Mouse (Mus musculus) kidney, adult 2 months (tissue): Measurements from ENCODE around the gene Kif26b. TPM values are rescaled to one million over a fixed set of nuclear protein-coding genes. Genes with fewer than 3 reads are reported as not detected.
A peak's percentile ranks its signal among the peaks of the same experiment; 100 is the strongest.

Source experiments
- DNase-seq: peaks from one replicate; pipeline ENCODE4 v3.0.0; 2021
- H3K27ac ChIP-seq: fragments of 200-500 bp; 2 replicates; pipeline ENCODE4 v1.5.1; 2012; ENCODE audit warnings: low read depth, low read length, control low read depth, inconsistent platforms; ENCODE audit not compliant: insufficient read depth
- H3K27me3 ChIP-seq: fragments of 200-500 bp; replicated peaks from 2 replicates; pipeline ENCODE4 v1.6.1; 2012; ENCODE audit warnings: mild to moderate bottlenecking, moderate library complexity, low read length, inconsistent platforms; ENCODE audit not compliant: control insufficient read depth, insufficient read depth
- H3K36me3 ChIP-seq: fragments of 200-500 bp; 2 replicates; pipeline ENCODE4 v1.6.1; 2012; ENCODE audit warnings: mild to moderate bottlenecking, moderate library complexity, low read length, inconsistent platforms; ENCODE audit not compliant: control insufficient read depth, insufficient read depth
- H3K4me1 ChIP-seq: fragments of 200-500 bp; 2 replicates; pipeline ENCODE4 v1.6.1; 2011; ENCODE audit warnings: low read length; ENCODE audit not compliant: control insufficient read depth, insufficient read depth
- H3K4me3 ChIP-seq: fragments of 200-500 bp; 2 replicates; pipeline ENCODE4 v1.5.1; 2011; ENCODE audit warnings: mild to moderate bottlenecking, low read depth, low read length, control low read depth; ENCODE audit not compliant: insufficient read depth
- CTCF ChIP-seq: fragments of 200-500 bp; conservative IDR thresholded peaks from 2 replicates; pipeline ENCODE4 v1.5.1; 2011; ENCODE audit warnings: low read depth, mild to moderate bottlenecking, control low read depth, low read length, moderate library complexity, mixed read lengths; ENCODE audit not compliant: insufficient read depth, insufficient read length
- POLR2A ChIP-seq: fragments of 200-500 bp; IDR thresholded peaks from one replicate; pipeline ENCODE4 v1.6.1; 2011; ENCODE audit warnings: low read depth, low read length, control low read depth
- WGBS: fragments of 180-500 bp; shearing (Covaris S2); methylation state at CpG from one replicate; pipeline ENCODE4 v1.1.7; 2018; 5-methylcytosine and 5-hydroxymethylcytosine counted together
- polyA plus RNA-seq: library from polyadenylated mRNA; depleted of rRNA; stranded (reverse); fragments of >200 nt; gene quantifications from 2 replicates; pipeline ENCODE4 v1.2.3, GENCODE M21; 2012

The Kif26b gene
- polyA plus RNA-seq, 1 experiment, result 0.97 TPM

DNA sequence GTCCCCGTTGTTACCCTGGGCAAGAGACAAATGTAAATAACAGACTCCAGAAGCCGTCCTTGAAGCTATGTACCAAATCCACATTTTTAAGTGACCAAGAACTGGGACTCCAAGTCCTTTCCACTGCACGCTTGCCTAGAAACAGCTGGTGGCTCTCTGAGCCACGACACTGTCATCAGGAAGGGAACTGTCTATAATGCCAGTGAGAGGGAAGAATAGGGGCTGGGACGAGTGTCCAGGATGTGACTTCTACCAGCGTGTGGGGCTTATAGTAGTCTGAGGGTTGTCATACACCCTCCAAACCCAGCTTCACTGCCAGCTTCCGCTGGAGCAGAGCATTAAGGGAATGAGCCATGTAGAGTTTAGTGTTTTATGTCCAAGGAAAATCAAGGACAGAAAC is 138.9 kb downstream of the Kif26b start:
- no peaks in the 10 kb centered on the region for H3K36me3 ChIP-seq
- DNase-seq, result no peak
- TF ChIP-seq CTCF (no peak), POLR2A (no peak)
- no peaks in the 10 kb centered on the region for H3K4me1 ChIP-seq
- H3K27me3 ChIP-seq, result no peaks in the 10 kb centered on the region
- WGBS, result 77% methylated on average over 7 of the region's 7 CpGs
- no peak overlapping the region for H3K27ac ChIP-seq
- no peak overlapping the region for H3K4me3 ChIP-seq

DNA sequence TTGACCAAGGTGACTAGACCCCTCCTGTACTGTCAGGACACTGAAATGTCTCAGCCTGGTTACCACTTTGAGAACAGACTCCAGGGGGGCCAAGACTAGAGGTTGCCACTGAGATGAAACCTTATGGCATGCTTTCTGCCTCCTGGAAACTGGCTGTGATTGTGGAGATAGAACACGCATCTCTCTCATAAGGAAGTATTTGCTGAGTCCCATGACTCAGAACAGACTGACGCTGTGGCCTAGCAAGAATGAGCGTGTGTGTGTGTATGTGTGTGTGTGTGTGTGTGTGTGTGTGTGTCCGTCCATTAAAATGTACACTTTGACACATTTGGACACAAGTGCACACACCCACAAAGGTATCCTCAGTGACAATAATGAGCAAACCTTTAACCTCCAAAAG is 140.0 kb downstream of the Kif26b start:
- Histone ChIP-seq H3K4me3 (no peak overlapping the region), H3K27me3 (no peaks in the 10 kb centered on the region), H3K4me1 (no peaks in the 10 kb centered on the region), H3K36me3 (no peaks in the 10 kb centered on the region), H3K27ac (peak overlapping the region; percentile 80; the same call in 1 of the 2 replicates)
- WGBS, result 91% methylated on average over 4 of the region's 4 CpGs
- DNase-seq, result peak; percentile 26
- no peak for TF ChIP-seq POLR2A
- no peak for TF ChIP-seq CTCF

DNA sequence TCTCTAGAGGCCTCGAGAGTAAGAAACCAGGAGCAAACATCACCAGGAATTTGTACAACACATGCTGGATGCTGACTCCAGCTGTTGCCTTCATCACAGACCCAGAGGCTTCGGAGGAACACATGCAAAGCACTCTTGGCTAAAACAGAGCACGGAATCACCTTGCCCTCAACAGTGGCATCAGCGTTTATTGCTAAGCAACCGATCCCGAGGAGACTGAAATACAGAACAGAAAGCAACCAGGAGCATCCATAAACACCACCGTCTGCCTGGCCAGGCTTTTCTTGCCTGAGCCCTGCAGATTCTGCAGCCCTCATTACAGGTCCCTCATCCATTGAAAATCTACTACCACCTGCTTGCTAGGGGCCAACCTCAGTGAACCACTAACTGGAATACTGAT is 144.1 kb downstream of the Kif26b start:
- DNase-seq, result no peak
- no peak overlapping the region for H3K4me3 ChIP-seq
- no peaks in the 10 kb centered on the region for H3K4me1 ChIP-seq
- no peak for TF ChIP-seq POLR2A
- no peak for TF ChIP-seq CTCF
- no peak overlapping the region for H3K27ac ChIP-seq
- no peaks in the 10 kb centered on the region for H3K27me3 ChIP-seq
- H3K36me3 ChIP-seq, result no peaks in the 10 kb centered on the region
- 57% methylated on average over 7 of the region's 7 CpGs for WGBS

DNA sequence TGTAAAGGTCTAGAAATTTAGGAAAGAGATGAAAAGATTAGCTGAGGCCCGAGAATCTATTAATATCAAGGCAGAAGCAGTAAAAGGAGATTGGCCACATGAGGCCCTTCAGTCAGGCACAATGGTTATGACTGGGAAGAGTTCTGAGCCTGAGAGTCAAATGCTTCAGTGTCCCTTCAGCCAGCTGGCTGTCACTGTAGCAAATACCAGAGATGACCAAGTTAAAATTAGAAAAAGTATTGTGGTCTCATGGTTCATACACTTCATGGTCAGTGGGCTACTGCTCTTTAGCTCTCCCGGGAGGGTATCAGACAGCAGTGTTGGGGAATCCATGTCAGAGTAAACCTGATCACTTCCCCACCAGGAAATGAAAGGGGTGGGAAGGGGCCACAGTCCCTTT is 144.6 kb downstream of the Kif26b start:
- WGBS, result 60% methylated on average over 2 of the region's 2 CpGs
- TF ChIP-seq POLR2A (no peak), CTCF (no peak)
- no peak for DNase-seq
- no peaks in the 10 kb centered on the region for H3K36me3 ChIP-seq
- H3K27ac ChIP-seq, result no peak overlapping the region
- no peak overlapping the region for H3K4me3 ChIP-seq
- H3K4me1 ChIP-seq, result no peaks in the 10 kb centered on the region
- H3K27me3 ChIP-seq, result no peaks in the 10 kb centered on the region

DNA sequence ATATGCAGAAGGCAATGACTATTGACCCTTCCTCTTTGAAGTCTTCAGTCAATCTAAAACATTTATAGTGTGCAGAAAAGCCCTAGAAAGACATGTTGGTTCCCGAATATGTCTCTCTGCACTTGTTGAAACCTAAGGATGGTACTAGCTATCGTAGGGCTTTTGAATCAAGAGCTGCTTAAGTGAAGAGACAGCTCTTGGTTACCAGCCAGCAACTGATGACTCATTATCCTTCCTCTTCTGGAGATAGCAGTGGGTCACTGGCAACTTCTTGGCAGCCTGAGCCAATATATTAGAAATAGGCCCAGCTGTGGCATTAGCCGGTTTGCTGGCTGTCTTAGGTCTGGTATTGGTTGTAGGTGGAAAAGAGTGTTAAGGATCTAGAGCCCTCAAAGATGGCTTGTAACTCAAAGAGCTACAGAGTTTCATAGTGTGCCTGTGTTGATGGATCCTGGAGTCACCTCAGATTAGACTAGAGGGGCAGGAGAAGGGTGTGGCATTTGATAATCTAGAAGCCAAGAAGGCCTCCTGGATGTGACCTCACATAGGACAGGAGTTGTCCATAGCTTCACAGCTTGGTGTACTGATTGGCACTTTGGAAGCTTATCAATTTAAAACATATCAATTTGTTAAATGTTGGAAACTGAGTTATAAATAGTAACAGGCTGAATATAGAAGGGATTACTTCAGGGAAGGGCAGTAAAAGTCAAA is 146.8 kb downstream of the Kif26b start:
- WGBS, result 72% methylated on average over 3 of the region's 3 CpGs
- Histone ChIP-seq H3K4me1 (no peaks in the 10 kb centered on the region), H3K27me3 (no peaks in the 10 kb centered on the region), H3K27ac (no peak overlapping the region), H3K36me3 (no peaks in the 10 kb centered on the region), H3K4me3 (no peak overlapping the region)
- peak; percentile 17 for DNase-seq
- TF ChIP-seq POLR2A (no peak), CTCF (no peak)

DNA sequence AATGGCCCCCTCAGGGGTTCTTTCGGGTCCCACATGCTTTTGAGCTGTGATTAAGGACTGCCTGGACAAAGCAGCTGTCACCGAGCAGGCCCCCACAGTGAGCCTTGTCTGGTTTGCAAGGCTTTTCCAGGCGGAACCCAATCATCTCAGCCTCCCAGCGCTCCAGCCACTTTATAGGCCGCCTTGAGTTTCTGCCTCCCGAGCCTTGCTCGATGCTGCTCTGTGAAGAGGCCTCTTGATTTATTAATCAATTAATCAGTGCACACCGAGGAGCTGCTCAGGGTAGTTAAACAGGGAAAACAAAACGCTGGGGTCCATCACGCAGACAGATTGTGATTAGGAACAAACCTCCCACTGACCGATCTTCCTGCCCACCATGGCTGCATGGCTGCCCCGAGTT is 148.2 kb downstream of the Kif26b start:
- H3K4me3 ChIP-seq, result no peak overlapping the region
- no peak for DNase-seq
- no peaks in the 10 kb centered on the region for H3K4me1 ChIP-seq
- no peaks in the 10 kb centered on the region for H3K36me3 ChIP-seq
- no peak overlapping the region for H3K27ac ChIP-seq
- H3K27me3 ChIP-seq, result no peaks in the 10 kb centered on the region
- 56% methylated on average over 12 of the region's 12 CpGs for WGBS
- TF ChIP-seq CTCF, result no peak
- TF ChIP-seq POLR2A, result no peak

DNA sequence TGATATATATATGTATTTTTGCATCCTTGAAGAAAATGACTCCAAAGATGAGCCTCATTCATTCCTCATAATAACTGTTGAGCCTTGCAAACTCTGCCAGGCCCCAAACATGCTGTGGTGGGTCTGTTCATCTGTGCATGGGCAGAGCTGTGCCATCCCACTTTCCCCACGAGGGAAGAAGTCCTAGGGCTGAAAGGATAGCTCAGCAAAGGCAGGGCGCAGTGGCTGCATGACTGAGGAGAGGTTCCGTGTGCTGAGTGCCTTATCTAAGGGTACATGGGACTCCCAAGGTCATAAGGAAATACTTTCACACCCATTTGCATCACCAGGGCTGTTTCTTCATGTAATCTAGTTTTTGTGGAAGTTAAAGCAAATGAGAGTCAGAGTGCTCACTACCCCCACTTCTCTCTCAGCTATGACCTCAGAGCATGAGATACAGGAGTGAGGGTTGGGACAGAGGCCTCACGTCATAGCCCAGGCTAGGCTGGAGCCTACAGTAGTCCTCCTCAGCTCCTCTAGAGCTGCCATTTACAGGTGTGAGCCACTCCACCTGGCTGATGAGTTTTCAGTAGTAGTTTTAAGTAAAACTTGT is 148.8 kb downstream of the Kif26b start:
- no peaks in the 10 kb centered on the region for H3K36me3 ChIP-seq
- no peaks in the 10 kb centered on the region for H3K4me1 ChIP-seq
- no peak for DNase-seq
- no peak overlapping the region for H3K27ac ChIP-seq
- H3K27me3 ChIP-seq, result no peaks in the 10 kb centered on the region
- 72% methylated on average over 4 of the region's 4 CpGs for WGBS
- no peak for TF ChIP-seq CTCF
- no peak for TF ChIP-seq POLR2A
- no peak overlapping the region for H3K4me3 ChIP-seq
